Mouse (Mus musculus) kidney, adult 10 weeks (tissue): ENCODE results near the gene Gm1553. TPM values are rescaled to one million over a fixed set of nuclear protein-coding genes. Genes with fewer than 3 reads are reported as not detected.

Source experiments
- polyA plus RNA-seq: library from polyadenylated mRNA; stranded (reverse); fragments of 350-450 nt; fragmentation: Illumina TruSeq; extraction: RNeasy Lipid Tissue Mini Kit (QIAGEN cat#74804); gene quantifications from one replicate; pipeline ENCODE4 v1.2.3, GENCODE M21; 2014; ENCODE audit warnings: low read depth, low replicate concordance

Gene Gm1553
- polyA plus RNA-seq, result not detected

DNA sequence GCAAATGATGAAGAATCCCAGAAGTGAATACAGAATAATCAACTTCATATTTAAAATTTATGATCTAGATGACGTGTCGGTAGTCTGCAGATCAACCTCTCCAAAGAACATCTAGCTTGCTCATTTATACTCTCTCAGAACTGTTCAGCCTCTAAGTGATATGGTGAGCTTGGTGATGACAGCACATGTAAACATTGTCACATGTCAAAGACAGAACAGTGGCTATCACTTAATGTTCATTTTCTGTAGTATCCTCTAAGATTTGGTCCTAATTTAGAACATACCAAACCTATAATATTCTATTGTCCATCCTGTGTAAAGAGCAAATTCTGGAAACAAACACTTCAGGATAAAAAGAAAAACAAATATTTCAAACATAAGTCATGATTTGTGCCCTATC, at the start of gene Gm1553:
Gene Gm1553, minus strand, starts transcription at position 101 of the 400 bp plus-strand sequence.

Other genes with a start within 250 kb of the Gm1553 start
- 0.04 TPM for gene 4932415D10Rik, start 176.0 kb downstream of the Gm1553 start, polyA plus RNA-seq
- gene Gm4924, start 138.4 kb downstream of the Gm1553 start, polyA plus RNA-seq, result 8.0 TPM
- gene 1190007I07Rik, start 130.6 kb upstream of the Gm1553 start, polyA plus RNA-seq, result 22.0 TPM
- 20.4 TPM for gene Tdg, start 137.2 kb upstream of the Gm1553 start, polyA plus RNA-seq
- gene Glt8d2, start 198.0 kb upstream of the Gm1553 start, polyA plus RNA-seq, result 0.77 TPM
- gene Hcfc2, start 203.5 kb upstream of the Gm1553 start, polyA plus RNA-seq, result 56.4 TPM